Mouse (Mus musculus) stomach, postnatal 0 days (tissue): ENCODE measurements around the gene Gm45837.
A peak's percentile ranks its signal among the peaks of the same experiment; 100 is the strongest.

ENCODE experiments used
- CTCF ChIP-seq: IDR thresholded peaks from 2 replicates; pipeline ENCODE4 v1.5.1; 2016; ENCODE audit warnings: antibody characterized with exemption, low read depth, mild to moderate bottlenecking, moderate library complexity
- EP300 ChIP-seq: optimal IDR thresholded peaks from 2 replicates; pipeline ENCODE3; 2016; ENCODE audit warnings: antibody characterized with exemption

DNA sequence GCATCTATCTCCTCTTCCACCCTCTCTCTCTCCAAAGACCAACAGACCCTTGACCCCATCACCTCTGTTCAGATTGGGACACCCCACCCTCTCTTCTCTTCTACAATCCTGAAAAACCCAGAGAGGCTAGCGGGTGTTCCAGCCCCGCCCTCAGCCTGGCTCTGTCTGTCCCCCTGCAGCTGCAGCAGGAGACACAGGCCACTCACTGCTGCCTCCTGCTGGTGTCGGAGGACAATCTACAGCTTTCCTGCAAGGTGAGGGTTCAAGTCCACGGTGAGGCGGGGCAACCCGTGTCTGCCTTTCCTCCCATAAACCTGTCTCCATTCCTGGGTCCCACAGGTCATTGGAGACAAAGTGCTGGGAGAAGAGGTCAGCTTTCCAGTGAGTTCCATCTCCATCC lies 91.0 kb downstream of the Gm45837 start:
- TF ChIP-seq CTCF: peak; percentile 59
- TF ChIP-seq EP300: no peak
